Mouse (Mus musculus) spleen, postnatal 14 days (tissue): ENCODE results near the gene Erg.

Source experiments
- DNase-seq, 2 experiments: peaks; one replicate each; pipeline ENCODE4 v3.0.0; 2021 to 2022; ENCODE audit warnings: low spot score in 2 of 2

Erg gene

GRCm38 (mm10) chr16:95586311-95586602 lies at the start of gene Erg:
Gene Erg, minus strand, starts transcription at chr16:95586593.
- no peak for DNase-seq

GRCm38 (mm10) chr16:95631816-95632215 lies 45.4 kb upstream of the Erg start:
- DNase-seq: no peak

GRCm38 (mm10) chr16:95623876-95624770 lies 37.7 kb upstream of the Erg start:
- DNase-seq: no peak

- no peak for DNase-seq
Observed at GRCm38 (mm10) chr16:95623056-95623455, 36.7 kb upstream of the Erg start.

GRCm38 (mm10) chr16:95619859-95620325 lies 33.5 kb upstream of the Erg start:
- no peak for DNase-seq

- no peak for DNase-seq
Observed at GRCm38 (mm10) chr16:95618206-95618605, 31.8 kb upstream of the Erg start.

- DNase-seq: no peak
Observed at GRCm38 (mm10) chr16:95617720-95618119, 31.3 kb upstream of the Erg start.

GRCm38 (mm10) chr16:95615579-95615978 lies 29.2 kb upstream of the Erg start:
- DNase-seq: peak; percentile 12 to 49

GRCm38 (mm10) chr16:95614482-95614881 lies 28.1 kb upstream of the Erg start:
- no peak for DNase-seq

GRCm38 (mm10) chr16:95611982-95612746 lies 25.8 kb upstream of the Erg start:
- no peak for DNase-seq

GRCm38 (mm10) chr16:95608624-95609023 lies 22.2 kb upstream of the Erg start:
- no peak for DNase-seq

GRCm38 (mm10) chr16:95605304-95605703 lies 18.9 kb upstream of the Erg start:
- DNase-seq: peak; percentile 34 to 59

GRCm38 (mm10) chr16:95602504-95602903 lies 16.1 kb upstream of the Erg start:
- DNase-seq: no peak

- DNase-seq: no peak
Observed at GRCm38 (mm10) chr16:95601807-95602206, 15.4 kb upstream of the Erg start.

- DNase-seq: no peak
Observed at GRCm38 (mm10) chr16:95601219-95601580, 14.8 kb upstream of the Erg start.

GRCm38 (mm10) chr16:95600572-95601218 lies 14.3 kb upstream of the Erg start:
- no peak for DNase-seq

- DNase-seq: no peak
Observed at GRCm38 (mm10) chr16:95598930-95599329, 12.5 kb upstream of the Erg start.

GRCm38 (mm10) chr16:95597578-95597951 lies 11.2 kb upstream of the Erg start:
- DNase-seq: no peak

GRCm38 (mm10) chr16:95596884-95597577 lies 10.6 kb upstream of the Erg start:
- DNase-seq: no peak

- no peak for DNase-seq
Observed at GRCm38 (mm10) chr16:95588849-95589248, 2.5 kb upstream of the Erg start.

GRCm38 (mm10) chr16:95586726-95587125 lies 333 bp upstream of the Erg start:
- DNase-seq: no peak
